Mouse (Mus musculus) midbrain, embryonic 11.5 days (tissue): ENCODE results near the gene Ndufs5. TPM values are rescaled to one million over a fixed set of nuclear protein-coding genes. Genes with fewer than 3 reads are reported as not detected.

Source experiments
- ATAC-seq: fragments of 200-750 bp; cut with Nextera tagmentation; 2 replicates; pipeline ENCODE4 v1.8.0; 2017; ENCODE audit warnings: moderate TSS enrichment, moderate library complexity; ENCODE audit not compliant: low FRiP score
- DNase-seq: peaks from one replicate; pipeline ENCODE4 v3.0.0; 2015; ENCODE audit warnings: low spot score; ENCODE audit errors: missing footprints
- H3K27ac ChIP-seq: fragments of 300-500 bp; sonication (generic); 2 replicates; pipeline ENCODE4 v1.5.1; 2014; ENCODE audit warnings: low read depth, low read length
- H3K27me3 ChIP-seq: fragments of 300-500 bp; sonication (generic); 2 replicates; pipeline ENCODE4 v1.6.1; 2014; ENCODE audit warnings: mild to moderate bottlenecking, low read length, moderate library complexity, mixed read lengths; ENCODE audit not compliant: control insufficient read depth, insufficient read depth
- H3K36me3 ChIP-seq: fragments of 300-500 bp; sonication (generic); 2 replicates; pipeline ENCODE4 v1.6.1; 2014; ENCODE audit warnings: mild to moderate bottlenecking, low read length, moderate library complexity, mixed read lengths; ENCODE audit not compliant: control insufficient read depth, insufficient read depth
- H3K4me1 ChIP-seq: fragments of 300-500 bp; sonication (generic); 2 replicates; pipeline ENCODE4 v1.6.1; 2014; ENCODE audit warnings: low read length; ENCODE audit not compliant: control insufficient read depth, insufficient read depth
- H3K4me2 ChIP-seq: fragments of 300-500 bp; sonication (generic); 2 replicates; pipeline ENCODE4 v1.6.1; 2014; ENCODE audit warnings: mild to moderate bottlenecking, moderate library complexity
- H3K4me3 ChIP-seq: fragments of 300-500 bp; sonication (generic); 2 replicates; pipeline ENCODE4 v1.5.1; 2014; ENCODE audit warnings: low read depth, low read length
- H3K9ac ChIP-seq: fragments of 300-500 bp; sonication (generic); 2 replicates; pipeline ENCODE4 v1.6.1; 2014; ENCODE audit warnings: low read length
- H3K9me3 ChIP-seq: fragments of 300-500 bp; sonication (generic); 2 replicates; pipeline ENCODE4 v1.6.1; 2016; ENCODE audit warnings: low read length; ENCODE audit not compliant: control insufficient read depth
- WGBS: fragments of 180-500 bp; shearing (Covaris S2); extraction: QIAGEN DNeasy Blood & Tissue Kit; methylation state at CpG from one replicate; pipeline ENCODE4 v1.1.7; 2014; 5-methylcytosine and 5-hydroxymethylcytosine counted together
- polyA plus RNA-seq: library from polyadenylated mRNA; unstranded; fragments of >200 nt; fragmentation: Nextera tagmentation; extraction: Ambion mirVana; gene quantifications from 2 replicates; pipeline ENCODE4 v1.2.1, GENCODE M21; 2014

Gene Ndufs5
- polyA plus RNA-seq, 1 experiment from 2014 or later: 315 TPM

DNA sequence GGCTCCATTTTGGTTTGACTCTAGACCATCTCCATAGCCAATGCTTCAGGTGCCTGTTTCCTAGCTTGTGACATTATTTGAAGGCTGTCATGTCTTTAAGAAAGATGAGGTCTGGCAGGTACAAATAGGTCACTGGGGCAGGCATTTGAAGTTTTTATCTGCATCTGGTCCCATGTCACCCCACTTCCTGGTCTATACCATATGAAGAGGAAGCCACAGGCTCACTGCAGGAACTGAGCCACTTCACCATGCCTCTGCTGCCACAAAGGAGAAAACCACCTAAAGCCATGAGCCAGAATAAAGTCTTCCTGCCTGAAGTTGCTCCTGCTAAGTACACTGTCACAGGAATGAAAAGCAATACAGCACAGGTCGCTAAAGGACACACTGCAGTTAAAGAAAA lies 24.9 kb upstream of the Ndufs5 start:
- Histone ChIP-seq H3K4me2 (no peak overlapping the region), H3K9me3 (no peaks in the 10 kb centered on the region), H3K27me3 (no peaks in the 10 kb centered on the region), H3K4me1 (no peaks in the 10 kb centered on the region), H3K36me3 (peaks cover 5% of the 10 kb centered on the region; the same call in 1 of the 2 replicates), H3K4me3 (no peak overlapping the region), H3K9ac (no peak overlapping the region), H3K27ac (no peak overlapping the region)
- WGBS: 85% methylated on average over 1 of the region's 1 CpGs
- DNase-seq (no peak), ATAC-seq (no peak)

DNA sequence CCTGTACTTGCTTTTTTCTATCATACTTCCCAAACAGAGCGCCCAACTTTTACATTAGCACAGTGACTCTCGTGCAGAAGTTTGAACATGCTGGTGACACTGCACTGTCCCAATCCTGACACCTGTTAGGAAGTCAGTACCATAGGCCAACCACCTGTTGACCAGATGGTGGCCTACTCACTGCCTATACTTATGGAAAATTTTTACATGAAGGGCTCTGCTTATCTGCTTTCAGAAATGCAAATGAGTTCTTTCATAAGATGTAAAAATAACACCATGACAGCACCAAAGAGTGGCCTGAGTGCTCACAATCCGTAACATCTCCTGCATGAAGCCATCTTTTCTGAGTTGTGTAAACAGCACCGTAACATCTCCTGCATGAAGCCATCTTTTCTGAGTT lies 20.7 kb upstream of the Ndufs5 start:
- DNase-seq (peak; percentile 14), ATAC-seq (no peak)
- Histone ChIP-seq H3K9me3 (no peaks in the 10 kb centered on the region), H3K27me3 (no peaks in the 10 kb centered on the region), H3K4me3 (no peak overlapping the region), H3K27ac (no peak overlapping the region), H3K36me3 (peaks cover 9% of the 10 kb centered on the region; the same call in 1 of the 2 replicates), H3K4me1 (no peaks in the 10 kb centered on the region), H3K9ac (no peak overlapping the region), H3K4me2 (no peak overlapping the region)
- 96% methylated on average over 4 of the region's 4 CpGs for WGBS

DNA sequence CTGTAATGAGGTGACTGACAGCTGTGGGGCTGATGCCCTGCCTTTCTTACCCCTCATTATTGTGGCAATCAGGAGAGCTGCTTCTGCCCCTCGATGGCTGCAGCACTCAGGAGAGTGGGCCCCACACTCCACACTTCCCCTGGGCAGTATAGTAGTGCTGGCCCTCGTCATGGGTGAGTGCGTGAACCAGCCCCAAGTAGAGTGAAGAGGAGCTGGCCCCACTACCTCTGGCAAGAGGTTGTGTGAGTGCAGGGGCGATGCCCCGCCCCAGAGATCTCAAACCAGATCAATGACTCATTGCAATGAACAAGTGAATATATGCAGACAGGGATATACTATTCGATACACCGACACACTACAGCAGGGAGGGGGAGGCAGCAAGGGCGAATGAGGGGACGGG lies 15.5 kb upstream of the Ndufs5 start:
- Histone ChIP-seq H3K4me1 (no peaks in the 10 kb centered on the region), H3K4me3 (no peak overlapping the region), H3K4me2 (no peak overlapping the region), H3K27ac (no peak overlapping the region), H3K9me3 (no peaks in the 10 kb centered on the region), H3K27me3 (no peaks in the 10 kb centered on the region), H3K36me3 (peaks cover 8% of the 10 kb centered on the region; the same call in 1 of the 2 replicates), H3K9ac (no peak overlapping the region)
- 95% methylated on average over 9 of the region's 9 CpGs for WGBS
- DNase-seq (no peak), ATAC-seq (0 out of 2 replicates have a peak, but pooled peaks have one; percentile 24)

DNA sequence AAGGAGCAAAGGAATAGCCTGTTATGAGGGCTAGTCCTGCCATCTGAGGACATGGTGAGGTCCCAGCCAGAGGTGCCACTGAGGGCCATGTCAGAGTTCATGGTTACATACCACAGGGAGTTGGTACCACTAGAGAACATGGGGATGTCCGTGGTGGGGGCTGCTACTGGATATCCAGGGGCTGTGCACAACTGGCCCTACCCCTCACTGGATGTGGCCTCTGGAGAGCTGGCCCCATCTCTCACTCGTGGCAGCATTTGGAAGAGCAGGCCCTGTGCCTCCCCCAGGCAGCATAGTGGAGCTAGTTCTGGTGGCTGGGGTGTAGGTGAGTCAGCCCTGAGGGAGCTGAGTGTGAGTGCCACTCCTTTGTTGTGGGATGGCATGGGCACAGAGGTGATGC lies 14.9 kb upstream of the Ndufs5 start:
- no peaks in the 10 kb centered on the region for H3K9me3 ChIP-seq
- WGBS: 91% methylated on average over 2 of the region's 2 CpGs
- no peak overlapping the region for H3K4me2 ChIP-seq
- no peaks in the 10 kb centered on the region for H3K27me3 ChIP-seq
- H3K9ac ChIP-seq: no peak overlapping the region
- peaks cover 7% of the 10 kb centered on the region; the same call in 1 of the 2 replicates for H3K36me3 ChIP-seq
- no peaks in the 10 kb centered on the region for H3K4me1 ChIP-seq
- no peak overlapping the region for H3K4me3 ChIP-seq
- ATAC-seq: 0 out of 2 replicates have a peak, but pooled peaks have one; percentile 24
- no peak overlapping the region for H3K27ac ChIP-seq
- DNase-seq: no peak

DNA sequence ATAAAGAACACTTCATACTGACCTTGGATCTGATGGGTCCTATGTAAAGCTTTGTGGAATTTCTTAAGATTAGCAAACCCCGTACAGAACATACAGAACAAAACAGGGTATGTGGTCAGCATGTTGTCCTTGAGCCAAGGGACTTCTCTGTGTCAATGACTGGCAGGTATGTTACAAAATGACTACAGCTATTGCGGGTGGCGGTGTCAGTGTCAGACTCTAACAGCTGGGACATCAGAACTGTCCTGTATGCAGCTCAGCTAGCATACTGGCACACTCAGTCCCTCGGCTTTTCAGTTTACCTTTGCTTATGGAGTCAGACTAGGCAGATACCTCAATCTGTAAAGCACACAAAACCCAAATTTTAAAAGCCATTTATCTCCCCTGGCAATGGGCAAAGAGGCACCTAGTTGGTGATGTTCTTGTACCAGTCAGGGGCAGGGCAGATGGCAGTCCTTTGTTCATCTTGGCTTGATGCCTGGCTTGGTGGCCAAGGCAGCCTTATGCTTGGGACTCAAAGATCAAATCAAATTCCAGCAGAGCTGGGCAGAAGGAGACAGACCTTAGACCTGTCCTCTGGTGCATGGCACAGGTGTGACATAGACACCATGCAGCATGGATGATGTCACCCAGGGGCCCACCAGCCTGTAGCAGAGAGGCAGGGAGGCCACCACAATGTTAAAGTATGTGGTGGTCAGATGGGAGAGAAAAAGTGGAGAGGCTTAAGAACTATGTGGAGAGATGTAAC lies 14.3 kb upstream of the Ndufs5 start:
- Histone ChIP-seq H3K27me3 (no peaks in the 10 kb centered on the region), H3K9ac (no peak overlapping the region), H3K4me1 (no peaks in the 10 kb centered on the region), H3K27ac (no peak overlapping the region), H3K4me2 (no peak overlapping the region), H3K9me3 (no peaks in the 10 kb centered on the region), H3K4me3 (no peak overlapping the region), H3K36me3 (peaks cover 7% of the 10 kb centered on the region; the same call in 1 of the 2 replicates)
- ATAC-seq (no peak), DNase-seq (no peak)
- 93% methylated on average over 4 of the region's 4 CpGs for WGBS

DNA sequence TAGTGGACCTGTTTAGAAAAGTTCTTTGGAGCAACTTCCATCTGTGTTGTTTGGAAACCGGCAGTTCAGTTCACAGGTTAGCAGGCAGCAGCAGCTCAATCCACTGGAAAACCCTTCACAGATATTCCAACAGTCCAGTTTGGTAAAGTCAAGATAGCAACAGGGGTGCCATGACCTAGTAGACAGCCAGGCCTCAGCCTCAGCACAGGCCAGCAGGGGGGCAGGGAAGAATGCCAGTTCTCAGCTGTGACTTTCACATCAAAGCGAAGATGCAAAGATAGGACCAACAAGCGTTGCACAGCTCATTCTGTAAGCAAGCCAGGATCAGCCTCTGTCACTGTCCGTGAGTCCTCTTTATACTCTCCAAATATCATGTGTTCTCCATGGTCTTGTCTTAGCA lies 3.8 kb upstream of the Ndufs5 start:
- 83% methylated on average over 4 of the region's 4 CpGs for WGBS
- Histone ChIP-seq H3K9me3 (no peaks in the 10 kb centered on the region), H3K4me2 (no peak overlapping the region), H3K27ac (no peak overlapping the region), H3K4me1 (peaks cover 6% of the 10 kb centered on the region), H3K4me3 (no peak overlapping the region), H3K36me3 (no peaks in the 10 kb centered on the region), H3K27me3 (no peaks in the 10 kb centered on the region), H3K9ac (no peak overlapping the region)
- DNase-seq (no peak), ATAC-seq (no peak)

DNA sequence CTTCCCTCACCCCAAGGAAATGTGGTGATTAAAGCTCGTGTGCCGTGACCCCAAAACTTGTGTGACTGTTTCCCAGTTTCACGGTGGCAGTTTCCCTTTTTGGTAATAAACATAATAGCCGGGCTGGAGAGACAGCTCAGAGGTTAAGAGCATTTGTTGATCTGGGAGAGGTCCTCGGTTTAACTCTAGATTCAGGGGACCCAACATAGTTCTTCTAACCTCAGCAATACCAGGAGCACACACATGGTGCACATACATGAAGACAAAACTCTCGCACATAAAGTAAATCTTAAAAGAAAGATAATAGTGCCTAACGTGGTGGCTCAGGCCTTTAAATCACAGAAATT lies 405 bp upstream of the Ndufs5 start:
- ATAC-seq (peak; percentile 71), DNase-seq (no peak)
- Histone ChIP-seq H3K4me2 (peak overlapping the region; percentile 66), H3K27me3 (no peaks in the 10 kb centered on the region), H3K4me1 (peaks cover 6% of the 10 kb centered on the region), H3K4me3 (peak overlapping the region; percentile 65), H3K9me3 (no peaks in the 10 kb centered on the region), H3K36me3 (peaks cover 2% of the 10 kb centered on the region; the same call in 1 of the 2 replicates), H3K9ac (peak overlapping the region; percentile 86), H3K27ac (no peak overlapping the region; the same call in 1 of the 2 replicates)
- 31% methylated on average over 7 of the region's 7 CpGs for WGBS

DNA sequence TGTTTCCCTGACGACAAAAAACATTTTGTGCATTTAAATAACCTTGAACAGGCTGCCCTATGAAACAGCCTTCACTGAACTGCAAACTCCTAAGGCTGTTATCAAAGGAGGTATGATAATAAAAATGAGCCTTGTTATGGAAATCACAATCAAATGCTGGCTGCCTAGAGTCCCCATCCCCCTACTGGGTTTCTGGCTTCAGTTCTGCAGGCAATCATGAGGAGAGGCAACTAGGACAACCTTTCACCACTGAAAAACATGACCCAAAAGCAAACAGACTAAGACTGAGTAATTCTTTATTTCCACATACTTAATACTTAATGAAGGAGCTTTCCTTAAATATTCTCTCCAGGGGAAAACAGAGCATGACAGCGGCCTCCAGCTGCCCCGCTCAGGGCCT lies 5.6 kb downstream of the Ndufs5 start:
- DNase-seq (peak; percentile 54), ATAC-seq (no peak)
- Histone ChIP-seq H3K4me2 (no peak overlapping the region), H3K27ac (no peak overlapping the region), H3K36me3 (peaks cover 5% of the 10 kb centered on the region; the same call in 1 of the 2 replicates), H3K27me3 (no peaks in the 10 kb centered on the region), H3K9ac (no peak overlapping the region), H3K4me3 (no peak overlapping the region), H3K4me1 (peaks cover 3% of the 10 kb centered on the region), H3K9me3 (no peaks in the 10 kb centered on the region)
- WGBS: 96% methylated on average over 1 of the region's 3 CpGs

DNA sequence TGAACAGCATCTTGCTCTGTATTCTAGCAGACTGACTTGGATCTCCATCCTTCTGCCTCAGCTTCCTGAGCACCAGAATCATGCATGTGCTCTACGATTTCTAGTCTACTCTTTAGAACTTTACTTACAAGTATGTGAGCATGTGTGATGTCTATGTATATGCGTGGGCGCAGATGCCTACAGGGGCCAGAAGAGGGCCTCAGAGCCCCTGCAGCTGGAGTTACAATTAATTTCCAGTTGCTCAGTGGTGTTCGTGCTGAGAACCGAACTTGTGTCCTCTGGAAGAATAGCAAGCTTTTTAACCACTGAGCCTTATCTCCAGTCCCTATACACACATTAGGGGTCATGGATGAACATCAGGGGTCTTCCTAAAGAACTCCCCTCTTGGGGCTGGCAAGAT lies 10.7 kb downstream of the Ndufs5 start:
- H3K9ac ChIP-seq: no peak overlapping the region
- peaks cover 3% of the 10 kb centered on the region; the same call in 1 of the 2 replicates for H3K36me3 ChIP-seq
- H3K27me3 ChIP-seq: no peaks in the 10 kb centered on the region
- no peak overlapping the region for H3K4me3 ChIP-seq
- no peaks in the 10 kb centered on the region for H3K4me1 ChIP-seq
- DNase-seq (peak; percentile 44), ATAC-seq (no peak)
- no peaks in the 10 kb centered on the region for H3K9me3 ChIP-seq
- WGBS: 91% methylated on average over 5 of the region's 5 CpGs
- H3K4me2 ChIP-seq: no peak overlapping the region
- H3K27ac ChIP-seq: no peak overlapping the region
